Mouse (Mus musculus) frontal cortex, postnatal 25 days (tissue): ENCODE measurements around the gene Slc6a12.

Source experiments
- DNase-seq, 2 experiments: peaks; one replicate each; pipeline ENCODE4 v3.0.0; 2022; ENCODE audit warnings: low spot score in 2 of 2

The Slc6a12 gene

DNA sequence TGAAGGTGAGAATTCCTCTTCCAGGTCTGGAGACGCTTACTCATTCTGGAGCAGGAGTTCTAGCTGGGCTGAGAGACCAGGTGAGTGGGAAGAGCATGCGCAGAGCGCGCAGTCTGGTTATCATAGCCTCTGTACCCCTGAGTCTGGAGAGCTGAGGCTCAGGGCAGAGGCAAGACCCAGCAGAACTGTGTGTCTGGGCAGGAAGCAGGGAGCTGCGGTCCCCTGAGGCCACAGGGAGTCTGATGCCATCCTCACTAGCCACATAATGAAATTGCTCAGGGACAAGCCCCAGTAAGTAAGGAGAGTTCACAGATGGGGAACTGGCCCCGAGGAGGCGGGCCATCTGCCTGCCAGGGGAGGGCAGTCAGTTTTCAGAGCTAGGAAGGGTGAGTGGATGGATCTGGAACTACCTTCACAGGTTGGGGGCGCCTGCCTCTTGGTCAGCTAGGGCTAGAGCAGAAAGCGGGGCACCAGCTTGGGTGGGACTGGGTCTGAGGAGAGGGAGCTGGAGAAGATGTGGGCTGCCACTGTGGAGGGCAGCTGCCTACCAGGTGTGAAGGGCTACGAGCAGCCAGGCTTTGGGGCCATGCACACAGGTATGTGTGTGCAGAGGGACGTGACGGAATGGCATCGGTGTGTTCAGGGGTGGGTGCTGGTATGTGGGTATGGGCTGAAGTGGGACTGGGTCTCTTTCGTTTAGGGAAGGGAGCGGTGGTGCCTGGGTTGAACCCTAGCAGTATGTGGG, at the start of gene Slc6a12:
Gene Slc6a12 (plus strand): TSS at position 51 of the 745 bp plus-strand sequence.
- DNase-seq, result no peak

- DNase-seq, result no peak
Measured at GRCm38 (mm10) chr6:121299317-121299716, 43.6 kb upstream of the Slc6a12 start.

DNA sequence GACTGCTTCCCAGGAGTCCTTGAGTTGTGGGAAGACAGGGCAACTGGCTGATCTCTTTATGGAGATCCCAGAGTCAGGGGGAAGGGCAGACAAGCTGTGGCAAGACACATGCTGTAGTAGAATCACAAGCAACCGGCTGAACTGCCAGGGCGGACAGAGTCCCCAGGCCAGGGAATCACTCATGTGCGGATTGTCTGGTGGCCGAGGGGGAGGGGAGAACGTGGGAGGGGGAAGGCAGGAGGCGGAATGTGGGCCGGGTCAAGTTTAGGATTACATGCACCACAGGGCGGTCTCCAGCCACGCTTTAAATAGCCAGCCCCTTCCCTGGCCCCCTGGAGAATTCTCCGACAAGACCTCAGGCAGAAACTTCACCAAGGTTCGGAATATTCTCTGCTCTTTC, 42.9 kb upstream of the Slc6a12 start, which contains the start of gene Slc6a13:
Gene Slc6a13 (plus strand): TSS at position 274 of the 400 bp plus-strand sequence.
- no peak for DNase-seq

DNA sequence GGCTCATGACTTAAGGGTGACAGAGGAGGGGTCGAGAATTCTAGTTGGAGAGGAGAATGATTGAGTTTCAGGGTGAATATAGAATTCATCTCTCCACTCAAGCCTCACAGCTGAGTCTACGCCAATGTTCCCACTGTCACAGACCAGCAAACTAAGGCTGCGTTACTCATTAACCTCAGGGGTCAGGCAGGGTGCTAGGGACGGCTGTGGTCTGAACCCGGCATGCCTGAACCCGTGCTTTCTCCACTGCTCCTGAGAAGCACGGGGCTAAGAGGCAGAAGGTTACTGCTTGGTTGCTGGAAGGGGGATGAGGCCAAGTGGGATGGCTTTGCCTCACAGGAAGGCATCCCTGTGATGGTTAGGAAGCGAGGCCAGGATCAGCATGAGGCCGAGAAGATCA, 42.4 kb upstream of the Slc6a12 start:
- no peak for DNase-seq

GRCm38 (mm10) chr6:121303466-121304220, 39.2 kb upstream of the Slc6a12 start:
- no peak for DNase-seq

DNA sequence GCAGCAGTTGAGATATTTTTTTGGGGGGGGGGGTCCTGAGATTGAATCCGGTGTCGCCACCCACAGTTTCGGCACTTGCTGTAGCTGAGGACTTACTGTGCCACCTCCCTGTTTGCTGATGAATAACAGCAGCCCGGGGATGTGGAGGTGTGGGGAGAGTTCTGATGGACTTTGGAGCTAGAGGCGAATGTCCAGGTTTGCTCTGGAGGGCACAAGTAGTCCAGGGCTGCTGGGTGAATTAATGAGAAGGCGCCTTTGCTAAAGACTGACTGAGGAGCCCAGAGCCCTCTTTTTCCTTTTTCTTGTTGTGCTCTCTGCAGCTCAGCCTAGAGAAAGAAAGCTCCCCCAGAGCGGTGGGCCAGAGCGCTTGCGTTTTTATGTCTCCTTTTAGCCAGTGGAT, 38.2 kb upstream of the Slc6a12 start:
- DNase-seq, result no peak

GRCm38 (mm10) chr6:121305571-121305970, 37.3 kb upstream of the Slc6a12 start:
- DNase-seq, result no peak

GRCm38 (mm10) chr6:121310984-121311383, 31.9 kb upstream of the Slc6a12 start:
- no peak for DNase-seq

- DNase-seq, result no peak
Measured at GRCm38 (mm10) chr6:121319099-121319498, 23.8 kb upstream of the Slc6a12 start.

DNA sequence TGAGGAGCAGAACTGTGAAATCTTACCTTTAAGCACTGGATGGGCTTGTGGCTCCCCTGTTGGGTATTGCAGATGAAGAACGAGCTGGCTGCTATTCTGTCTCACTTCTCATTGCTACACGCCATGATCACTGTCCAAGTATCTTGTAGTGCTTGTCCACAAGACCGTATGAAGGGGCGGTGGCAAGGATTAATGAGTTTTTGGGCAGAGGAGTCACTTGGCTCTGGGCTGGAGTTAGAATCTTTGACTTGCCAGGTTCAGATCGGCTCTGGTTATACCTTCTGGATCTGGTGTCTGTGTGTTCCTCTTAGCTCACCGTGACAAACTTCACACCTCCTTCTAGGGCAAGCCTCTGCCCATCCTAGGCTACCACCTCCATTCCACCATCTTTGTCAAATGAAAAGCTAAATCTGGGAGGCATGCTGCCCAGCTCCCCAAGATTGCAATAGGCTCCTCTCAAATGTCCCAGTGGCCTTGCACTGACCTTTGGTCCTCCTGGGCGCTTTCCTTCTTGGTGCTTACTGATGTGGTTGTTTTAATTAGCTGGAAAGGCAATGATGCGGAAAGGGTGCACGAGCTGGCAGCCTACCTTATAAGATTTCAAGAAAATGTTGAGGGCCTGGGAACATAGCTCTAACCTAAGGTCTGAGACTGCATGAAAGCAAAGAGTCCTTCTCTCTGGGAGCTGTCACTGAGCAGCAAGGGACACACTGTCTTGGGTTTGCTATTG, 20.3 kb upstream of the Slc6a12 start:
- no peak for DNase-seq

GRCm38 (mm10) chr6:121325298-121325697, 17.6 kb upstream of the Slc6a12 start:
- DNase-seq, result no peak

- DNase-seq, result no peak
Measured at GRCm38 (mm10) chr6:121325740-121326139, 17.1 kb upstream of the Slc6a12 start.

DNA sequence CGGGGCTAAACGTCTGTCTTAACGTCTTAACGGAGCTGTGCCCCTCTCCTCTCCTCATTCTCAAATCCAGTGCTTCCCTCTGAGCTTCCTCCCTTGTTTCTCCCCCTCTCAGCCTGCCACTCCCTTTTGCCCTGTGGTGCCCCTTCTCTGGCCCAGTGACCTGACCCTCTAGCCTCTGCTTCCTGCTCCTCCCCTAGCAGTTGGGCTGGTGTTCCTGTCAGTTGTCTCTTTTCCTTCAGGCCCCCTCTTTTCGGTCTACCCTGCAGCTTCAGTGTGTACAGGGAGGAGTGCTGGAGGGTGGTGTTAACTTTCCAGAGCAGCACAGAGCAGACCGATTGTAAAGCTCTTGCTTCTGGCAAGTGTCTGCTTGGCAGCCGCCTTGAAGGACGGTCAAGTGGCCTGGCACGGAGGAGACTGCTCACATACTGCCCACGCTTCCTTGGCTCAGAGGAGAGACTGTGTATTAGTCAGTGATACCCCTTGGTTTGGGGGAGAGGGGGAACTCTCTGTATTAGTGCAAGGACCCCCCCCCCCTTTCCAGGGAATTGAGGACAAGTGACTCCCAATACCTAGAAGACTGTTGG, 16.3 kb upstream of the Slc6a12 start:
- DNase-seq, result no peak

DNA sequence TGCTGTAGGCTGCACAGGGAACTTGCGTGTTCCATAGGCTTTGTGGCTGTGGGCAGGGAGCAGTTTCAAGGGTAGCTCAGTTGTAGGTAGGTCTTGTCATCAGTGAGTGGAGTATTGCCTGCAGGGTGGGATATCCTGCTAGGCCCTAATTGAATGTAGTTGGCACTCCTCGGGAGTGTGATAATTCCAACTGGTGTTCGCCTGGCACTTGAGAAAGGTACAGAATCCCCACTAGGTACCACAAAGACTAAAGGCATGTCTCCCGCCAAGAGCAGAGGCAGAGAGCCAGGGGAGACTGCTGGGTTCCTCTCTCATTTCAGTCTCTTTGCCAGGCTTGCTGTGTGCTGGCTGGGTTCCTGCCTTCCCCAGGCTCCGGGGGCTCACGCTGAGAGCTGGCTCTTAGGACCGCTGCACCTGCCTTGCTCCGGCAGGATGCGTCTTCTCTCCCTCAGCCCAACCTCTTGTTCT, 14.4 kb upstream of the Slc6a12 start:
- peak in 1 of 2 experiments; percentile 9 for DNase-seq

- no peak for DNase-seq
Measured at GRCm38 (mm10) chr6:121329848-121330508, 12.9 kb upstream of the Slc6a12 start.

DNA sequence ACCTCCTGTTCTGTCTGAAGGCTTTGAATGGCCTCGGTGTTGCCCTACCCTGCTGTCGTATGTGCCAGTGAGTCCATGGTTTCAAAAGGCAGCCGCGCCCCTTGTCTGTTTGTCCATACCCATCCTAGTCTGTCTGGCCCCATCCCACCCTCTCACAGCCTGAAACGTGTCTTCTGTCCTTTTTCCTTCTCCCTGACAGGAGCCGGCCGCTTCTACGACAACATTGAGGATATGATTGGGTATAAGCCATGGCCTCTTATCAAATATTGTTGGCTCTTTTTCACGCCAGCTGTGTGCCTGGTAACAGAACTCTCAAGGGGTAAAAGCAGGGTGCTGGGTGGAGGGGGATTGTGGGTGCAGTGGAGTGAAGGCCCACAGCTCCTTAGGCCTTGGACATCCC, 7.0 kb upstream of the Slc6a12 start:
- DNase-seq, result no peak

GRCm38 (mm10) chr6:121336558-121336957, 6.3 kb upstream of the Slc6a12 start:
- DNase-seq, result no peak

- DNase-seq, result no peak
Measured at GRCm38 (mm10) chr6:121337229-121337628, 5.6 kb upstream of the Slc6a12 start.

GRCm38 (mm10) chr6:121337770-121338518, 4.9 kb upstream of the Slc6a12 start:
- peak; percentile 76 to 83 for DNase-seq

DNA sequence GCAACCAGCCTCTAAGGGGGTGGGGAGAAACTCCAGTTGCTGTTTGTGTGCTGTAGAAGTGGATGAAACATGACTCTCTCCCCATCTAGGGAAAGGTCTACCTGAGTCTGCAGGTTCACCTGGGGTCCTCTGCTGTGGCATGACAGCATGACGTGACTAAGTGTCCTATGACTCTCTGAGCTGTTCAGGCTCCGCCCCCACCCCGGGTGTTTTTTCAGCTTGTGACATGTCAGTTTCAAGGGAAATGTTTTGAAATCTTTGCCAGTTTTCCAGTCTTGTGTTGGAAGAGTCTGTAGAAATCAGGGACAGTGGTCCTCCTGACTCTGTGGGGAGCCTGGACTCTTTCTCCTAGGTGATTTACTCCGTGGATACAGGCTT, 4.4 kb upstream of the Slc6a12 start:
- no peak for DNase-seq

- DNase-seq, result no peak
Measured at GRCm38 (mm10) chr6:121341650-121342049, 1.2 kb upstream of the Slc6a12 start.
